Mouse (Mus musculus): ENCODE results near the gene Hmcn1. TPM values are rescaled to one million over a fixed set of nuclear protein-coding genes. Genes with fewer than 3 reads are reported as not detected.

Hmcn1 gene
- polyA plus RNA-seq, 1 experiment from 2014 or later = 25.5 TPM

DNA sequence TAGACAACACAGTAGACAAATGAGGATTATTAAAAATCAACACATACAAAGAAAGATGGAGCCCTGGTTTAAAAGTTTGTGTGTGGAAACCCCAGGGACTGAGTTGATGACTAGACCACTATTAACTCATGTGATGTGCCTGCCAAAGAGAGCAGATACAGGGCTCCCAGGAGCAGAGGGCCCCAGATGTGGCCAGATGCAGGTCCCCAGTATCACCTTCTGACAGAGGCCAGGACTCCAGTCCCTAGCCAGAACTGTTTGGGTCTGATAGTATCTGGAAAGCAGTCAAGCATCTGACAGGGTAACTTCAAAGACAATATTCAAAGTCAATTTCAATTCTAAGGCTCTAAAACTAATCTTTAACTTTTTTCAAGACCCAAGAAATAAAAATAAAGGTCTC is 124.0 kb downstream of the Hmcn1 start:
- H3K4me1 ChIP-seq (ENCODE audit: control insufficient read depth, insufficient read depth, low read length) = no peaks in the 10 kb centered on the region
- no peaks in the 10 kb centered on the region for H3K9me3 ChIP-seq (replicated peaks; ENCODE audit: control insufficient read depth, low read length)
- no peak overlapping the region for H3K4me3 ChIP-seq (ENCODE audit: low read depth, low read length)
- no peak overlapping the region for H3K9ac ChIP-seq (replicated peaks; ENCODE audit: low read length)
- ATAC-seq (replicated peaks; ENCODE audit: insufficient number of reproducible peaks, low FRiP score, low TSS enrichment, low read depth) (no peak), DNase-seq (ENCODE audit: low spot score) (no peak)
- H3K27ac ChIP-seq (replicated peaks; ENCODE audit: low read depth, low read length) = no peak overlapping the region
- H3K27me3 ChIP-seq (ENCODE audit: control insufficient read depth, insufficient read depth, low read length) = no peaks in the 10 kb centered on the region
- H3K4me2 ChIP-seq (ENCODE audit: low read depth, low read length) = no peak overlapping the region
- no peaks in the 10 kb centered on the region for H3K36me3 ChIP-seq (replicated peaks; ENCODE audit: control insufficient read depth, insufficient read depth, low read depth, low read length)

DNA sequence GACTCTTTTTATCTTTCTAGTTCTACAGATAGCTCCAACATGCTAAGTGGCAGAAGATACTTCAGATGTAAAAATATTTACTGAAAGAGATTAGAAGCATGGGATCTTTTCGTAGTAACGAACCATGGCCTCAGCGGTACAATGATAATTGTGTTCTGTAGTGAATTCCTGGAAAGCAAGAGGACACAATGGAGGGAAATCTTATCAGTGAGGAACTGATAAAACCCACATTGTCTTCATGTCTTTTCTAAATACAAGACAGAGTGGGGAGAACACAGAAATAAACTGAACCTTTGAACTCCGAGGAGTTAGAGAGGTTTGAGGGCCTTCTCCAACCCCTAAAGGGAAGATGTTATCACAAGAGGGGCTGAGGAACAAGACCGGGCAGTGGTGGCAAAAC is 126.6 kb downstream of the Hmcn1 start:
- H3K36me3 ChIP-seq (replicated peaks; ENCODE audit: control insufficient read depth, insufficient read depth, low read depth, low read length) = no peaks in the 10 kb centered on the region
- DNase-seq (ENCODE audit: low spot score) (no peak), ATAC-seq (replicated peaks; ENCODE audit: insufficient number of reproducible peaks, low FRiP score, low TSS enrichment, low read depth) (no peak)
- no peak overlapping the region for H3K27ac ChIP-seq (replicated peaks; ENCODE audit: low read depth, low read length)
- H3K9ac ChIP-seq (replicated peaks; ENCODE audit: low read length) = no peak overlapping the region
- H3K4me1 ChIP-seq (ENCODE audit: control insufficient read depth, insufficient read depth, low read length) = no peaks in the 10 kb centered on the region
- H3K27me3 ChIP-seq (ENCODE audit: control insufficient read depth, insufficient read depth, low read length) = no peaks in the 10 kb centered on the region
- WGBS = 72% methylated on average over 5 of the region's 5 CpGs
- no peak overlapping the region for H3K4me2 ChIP-seq (ENCODE audit: low read depth, low read length)
- no peaks in the 10 kb centered on the region for H3K9me3 ChIP-seq (replicated peaks; ENCODE audit: control insufficient read depth, low read length)
- no peak overlapping the region for H3K4me3 ChIP-seq (ENCODE audit: low read depth, low read length)

DNA sequence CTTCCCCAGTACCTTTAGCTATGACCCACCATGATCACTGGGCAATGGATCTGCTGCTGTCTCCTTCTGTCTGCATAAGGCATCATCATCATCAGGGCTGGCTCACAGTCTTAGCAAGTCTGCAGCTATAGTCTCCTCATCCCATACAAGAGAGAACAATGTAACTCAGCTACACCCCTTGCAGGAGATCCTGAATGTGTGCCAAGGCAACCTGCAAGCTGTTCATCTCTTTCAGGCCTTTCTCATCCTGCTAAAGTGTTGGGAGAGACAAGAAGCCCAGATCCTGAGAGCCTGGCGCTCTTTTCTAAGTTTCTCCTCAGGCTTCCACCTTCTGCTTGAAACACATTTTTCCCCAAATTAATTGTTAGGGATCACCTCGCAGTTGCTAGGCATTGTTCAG is 135.5 kb downstream of the Hmcn1 start:
- Histone ChIP-seq H3K9ac (replicated peaks; ENCODE audit: low read length) (no peak overlapping the region), H3K27ac (replicated peaks; ENCODE audit: low read depth, low read length) (no peak overlapping the region), H3K27me3 (ENCODE audit: control insufficient read depth, insufficient read depth, low read length) (no peaks in the 10 kb centered on the region), H3K4me2 (ENCODE audit: low read depth, low read length) (no peak overlapping the region), H3K9me3 (replicated peaks; ENCODE audit: control insufficient read depth, low read length) (no peaks in the 10 kb centered on the region), H3K36me3 (replicated peaks; ENCODE audit: control insufficient read depth, insufficient read depth, low read depth, low read length) (no peaks in the 10 kb centered on the region), H3K4me3 (ENCODE audit: low read depth, low read length) (no peak overlapping the region), H3K4me1 (ENCODE audit: control insufficient read depth, insufficient read depth, low read length) (no peaks in the 10 kb centered on the region)
- DNase-seq (ENCODE audit: low spot score) (no peak), ATAC-seq (replicated peaks; ENCODE audit: insufficient number of reproducible peaks, low FRiP score, low TSS enrichment, low read depth) (no peak)
- WGBS = 88% methylated on average over 2 of the region's 2 CpGs

DNA sequence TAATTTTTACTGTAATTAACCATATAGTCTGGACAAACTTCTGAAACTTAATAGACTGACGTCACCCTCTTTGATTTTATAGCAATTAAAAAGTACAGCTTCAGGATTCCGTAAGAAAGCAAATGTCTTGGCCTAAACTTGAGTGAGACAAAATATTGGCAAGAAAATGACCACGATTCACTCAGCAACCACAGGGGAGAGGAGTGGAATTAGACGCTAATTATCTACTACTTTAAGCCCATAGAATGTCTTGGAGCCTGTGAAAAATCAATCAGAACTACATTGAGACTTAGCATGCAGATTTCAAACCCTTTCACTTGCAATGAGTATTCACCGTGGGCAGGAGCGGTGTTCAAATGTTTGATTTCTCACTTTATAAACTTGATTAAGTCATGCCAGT is 159.8 kb downstream of the Hmcn1 start:
- no peak overlapping the region for H3K4me3 ChIP-seq (ENCODE audit: low read depth, low read length)
- H3K27ac ChIP-seq (replicated peaks; ENCODE audit: low read depth, low read length) = no peak overlapping the region
- no peak overlapping the region for H3K4me2 ChIP-seq (ENCODE audit: low read depth, low read length)
- DNase-seq (ENCODE audit: low spot score) (no peak), ATAC-seq (replicated peaks; ENCODE audit: insufficient number of reproducible peaks, low FRiP score, low TSS enrichment, low read depth) (no peak)
- H3K36me3 ChIP-seq (replicated peaks; ENCODE audit: control insufficient read depth, insufficient read depth, low read depth, low read length) = no peaks in the 10 kb centered on the region
- H3K4me1 ChIP-seq (ENCODE audit: control insufficient read depth, insufficient read depth, low read length) = no peaks in the 10 kb centered on the region
- H3K9me3 ChIP-seq (replicated peaks; ENCODE audit: control insufficient read depth, low read length) = no peaks in the 10 kb centered on the region
- H3K27me3 ChIP-seq (ENCODE audit: control insufficient read depth, insufficient read depth, low read length) = no peaks in the 10 kb centered on the region
- H3K9ac ChIP-seq (replicated peaks; ENCODE audit: low read length) = no peak overlapping the region
- 86% methylated on average over 6 of the region's 6 CpGs for WGBS

DNA sequence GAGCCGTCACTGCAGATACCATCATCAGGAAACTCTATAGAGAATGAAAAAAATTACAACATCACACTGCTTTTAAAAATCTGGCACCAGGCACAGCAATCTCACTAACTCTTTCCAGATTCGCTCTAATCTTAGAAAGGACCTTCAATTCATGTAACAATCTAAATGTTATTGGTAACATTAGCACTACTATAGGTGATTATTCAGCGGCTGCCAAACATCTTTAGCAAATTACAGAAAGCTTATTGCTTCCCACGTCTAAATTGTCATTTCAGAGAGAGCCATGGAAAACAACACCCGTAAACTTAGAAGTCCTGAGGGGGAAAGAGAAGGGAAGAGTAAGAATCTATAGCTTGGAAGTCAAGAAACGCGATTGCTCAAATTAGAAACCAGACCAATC is 163.4 kb downstream of the Hmcn1 start:
- no peak overlapping the region for H3K9ac ChIP-seq (replicated peaks; ENCODE audit: low read length)
- WGBS = 38% methylated on average over 7 of the region's 7 CpGs
- peak; percentile 52 for DNase-seq (ENCODE audit: low spot score)
- ATAC-seq (replicated peaks; ENCODE audit: insufficient number of reproducible peaks, low FRiP score, low TSS enrichment, low read depth) = no peak
- no peak overlapping the region for H3K4me3 ChIP-seq (ENCODE audit: low read depth, low read length)
- H3K4me2 ChIP-seq (ENCODE audit: low read depth, low read length) = no peak overlapping the region
- H3K27ac ChIP-seq (replicated peaks; ENCODE audit: low read depth, low read length) = no peak overlapping the region
- no peaks in the 10 kb centered on the region for H3K36me3 ChIP-seq (replicated peaks; ENCODE audit: control insufficient read depth, insufficient read depth, low read depth, low read length)
- no peaks in the 10 kb centered on the region for H3K9me3 ChIP-seq (replicated peaks; ENCODE audit: control insufficient read depth, low read length)
- H3K4me1 ChIP-seq (ENCODE audit: control insufficient read depth, insufficient read depth, low read length) = no peaks in the 10 kb centered on the region
- no peaks in the 10 kb centered on the region for H3K27me3 ChIP-seq (ENCODE audit: control insufficient read depth, insufficient read depth, low read length)

DNA sequence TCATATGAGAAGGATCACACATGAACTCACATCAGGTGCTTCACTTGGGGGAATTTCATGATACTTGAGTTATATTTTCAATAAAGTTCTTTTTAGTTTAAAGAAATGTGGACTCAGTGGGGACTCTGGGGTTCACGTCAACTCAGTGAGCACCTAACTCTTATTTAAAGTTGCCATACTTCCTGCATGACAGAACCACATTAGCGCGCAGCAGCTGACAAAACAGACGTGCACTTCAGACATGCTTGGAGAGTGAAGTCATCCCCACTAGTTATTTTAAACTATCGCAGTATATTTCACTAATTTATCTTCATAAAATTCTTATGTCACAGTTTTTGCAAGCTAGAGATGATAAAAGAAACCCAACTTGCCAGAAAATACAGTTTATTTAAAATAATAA is 166.1 kb downstream of the Hmcn1 start:
- no peaks in the 10 kb centered on the region for H3K4me1 ChIP-seq (ENCODE audit: control insufficient read depth, insufficient read depth, low read length)
- no peaks in the 10 kb centered on the region for H3K36me3 ChIP-seq (replicated peaks; ENCODE audit: control insufficient read depth, insufficient read depth, low read depth, low read length)
- ATAC-seq (replicated peaks; ENCODE audit: insufficient number of reproducible peaks, low FRiP score, low TSS enrichment, low read depth) = no peak
- H3K9ac ChIP-seq (replicated peaks; ENCODE audit: low read length) = no peak overlapping the region
- no peak overlapping the region for H3K27ac ChIP-seq (replicated peaks; ENCODE audit: low read depth, low read length)
- 58% methylated on average over 5 of the region's 5 CpGs for WGBS
- H3K27me3 ChIP-seq (ENCODE audit: control insufficient read depth, insufficient read depth, low read length) = no peaks in the 10 kb centered on the region
- DNase-seq (ENCODE audit: low spot score) = peak; percentile 44
- no peak overlapping the region for H3K4me2 ChIP-seq (ENCODE audit: low read depth, low read length)
- no peak overlapping the region for H3K4me3 ChIP-seq (ENCODE audit: low read depth, low read length)
- H3K9me3 ChIP-seq (replicated peaks; ENCODE audit: control insufficient read depth, low read length) = no peaks in the 10 kb centered on the region

DNA sequence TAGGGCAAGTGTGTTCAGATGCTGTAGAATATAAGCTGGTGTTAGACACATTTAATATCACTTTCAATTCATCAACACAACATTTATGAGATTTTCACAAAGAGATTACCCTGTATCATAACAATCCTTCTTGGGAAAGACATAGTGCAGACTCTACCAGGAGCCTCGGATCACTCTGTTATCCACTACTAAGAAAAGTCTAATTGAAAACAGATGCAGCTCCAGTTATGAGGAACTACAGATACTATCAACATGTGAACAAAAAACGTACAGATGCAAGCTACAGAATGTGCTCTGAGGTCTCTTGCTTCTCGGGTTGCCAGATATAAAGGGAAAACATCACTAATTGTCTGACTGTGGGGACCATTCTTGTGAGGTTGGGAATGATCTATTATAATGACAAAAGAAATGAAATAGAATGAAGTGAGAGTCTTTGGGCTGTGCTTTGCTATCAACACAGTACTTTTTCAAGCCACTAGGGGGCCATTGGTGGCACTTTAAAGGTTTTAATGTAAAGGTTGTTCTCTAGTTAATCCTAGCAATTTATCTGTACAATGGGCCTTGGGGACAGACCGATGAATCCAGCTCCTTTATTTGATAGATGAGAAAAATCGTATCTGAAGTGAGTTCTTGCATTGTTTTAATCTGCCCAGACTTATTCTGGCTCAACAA is 168.8 kb downstream of the Hmcn1 start:
- WGBS = 50% methylated on average over 5 of the region's 5 CpGs
- DNase-seq (ENCODE audit: low spot score) = peak; percentile 82
- Histone ChIP-seq H3K36me3 (replicated peaks; ENCODE audit: control insufficient read depth, insufficient read depth, low read depth, low read length) (no peaks in the 10 kb centered on the region), H3K4me3 (ENCODE audit: low read depth, low read length) (no peak overlapping the region), H3K9ac (replicated peaks; ENCODE audit: low read length) (no peak overlapping the region), H3K27me3 (ENCODE audit: control insufficient read depth, insufficient read depth, low read length) (no peaks in the 10 kb centered on the region), H3K9me3 (replicated peaks; ENCODE audit: control insufficient read depth, low read length) (no peaks in the 10 kb centered on the region), H3K4me2 (ENCODE audit: low read depth, low read length) (no peak overlapping the region), H3K4me1 (ENCODE audit: control insufficient read depth, insufficient read depth, low read length) (no peaks in the 10 kb centered on the region), H3K27ac (replicated peaks; ENCODE audit: low read depth, low read length) (no peak overlapping the region)
- ATAC-seq (replicated peaks; ENCODE audit: insufficient number of reproducible peaks, low FRiP score, low TSS enrichment, low read depth) = no peak

DNA sequence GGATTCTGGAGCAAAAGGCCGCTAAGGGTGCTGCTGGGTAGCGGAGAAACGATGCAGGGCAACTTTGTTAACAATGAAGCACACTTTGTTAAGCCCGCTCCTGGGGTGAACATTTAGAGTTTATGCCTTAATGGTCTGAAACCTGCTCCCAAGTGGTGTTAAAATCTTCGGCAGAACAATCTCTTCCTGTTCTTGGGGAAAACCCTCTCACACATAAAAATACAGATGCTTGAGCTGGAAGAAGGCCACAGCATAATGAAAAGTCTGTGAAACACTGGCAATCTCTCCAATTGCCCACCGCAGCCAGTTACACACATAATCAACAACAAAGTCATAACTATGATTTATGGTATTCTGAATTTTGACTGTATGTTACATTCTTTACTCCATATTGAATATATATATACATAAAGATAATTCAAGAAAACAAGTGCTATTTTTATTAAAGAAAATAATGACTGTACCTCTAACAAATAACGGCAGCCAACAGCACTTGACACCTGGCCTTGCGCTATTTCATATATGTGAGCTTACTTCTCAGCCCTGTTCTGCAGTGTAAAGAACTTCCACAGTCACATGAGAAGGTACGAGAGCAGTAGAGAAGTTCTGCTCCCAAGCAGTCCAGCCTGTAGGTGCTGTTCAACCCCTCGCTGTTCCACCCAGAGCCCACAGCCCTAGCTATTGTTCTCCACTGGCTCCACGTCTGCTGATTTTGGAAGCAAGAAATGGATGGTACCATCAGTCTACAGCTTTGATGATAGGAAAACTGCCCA is 177.0 kb downstream of the Hmcn1 start:
- Histone ChIP-seq H3K4me3 (ENCODE audit: low read depth, low read length) (no peak overlapping the region), H3K27me3 (ENCODE audit: control insufficient read depth, insufficient read depth, low read length) (no peaks in the 10 kb centered on the region), H3K9me3 (replicated peaks; ENCODE audit: control insufficient read depth, low read length) (no peaks in the 10 kb centered on the region), H3K27ac (replicated peaks; ENCODE audit: low read depth, low read length) (no peak overlapping the region), H3K9ac (replicated peaks; ENCODE audit: low read length) (no peak overlapping the region), H3K4me1 (ENCODE audit: control insufficient read depth, insufficient read depth, low read length) (no peaks in the 10 kb centered on the region), H3K4me2 (ENCODE audit: low read depth, low read length) (no peak overlapping the region), H3K36me3 (replicated peaks; ENCODE audit: control insufficient read depth, insufficient read depth, low read depth, low read length) (no peaks in the 10 kb centered on the region)
- DNase-seq (ENCODE audit: low spot score) (no peak), ATAC-seq (replicated peaks; ENCODE audit: insufficient number of reproducible peaks, low FRiP score, low TSS enrichment, low read depth) (no peak)
- 91% methylated on average over 11 of the region's 11 CpGs for WGBS

Data from embryonic facial prominence, embryonic 11.5 days (tissue).